Mouse (Mus musculus) urinary bladder, postnatal 10 days (tissue): ENCODE results near the gene Otub1.

Experiments
- DNase-seq: peaks from one replicate; pipeline ENCODE4 v3.0.0; 2022; ENCODE audit warnings: low spot score

Otub1 gene

DNA sequence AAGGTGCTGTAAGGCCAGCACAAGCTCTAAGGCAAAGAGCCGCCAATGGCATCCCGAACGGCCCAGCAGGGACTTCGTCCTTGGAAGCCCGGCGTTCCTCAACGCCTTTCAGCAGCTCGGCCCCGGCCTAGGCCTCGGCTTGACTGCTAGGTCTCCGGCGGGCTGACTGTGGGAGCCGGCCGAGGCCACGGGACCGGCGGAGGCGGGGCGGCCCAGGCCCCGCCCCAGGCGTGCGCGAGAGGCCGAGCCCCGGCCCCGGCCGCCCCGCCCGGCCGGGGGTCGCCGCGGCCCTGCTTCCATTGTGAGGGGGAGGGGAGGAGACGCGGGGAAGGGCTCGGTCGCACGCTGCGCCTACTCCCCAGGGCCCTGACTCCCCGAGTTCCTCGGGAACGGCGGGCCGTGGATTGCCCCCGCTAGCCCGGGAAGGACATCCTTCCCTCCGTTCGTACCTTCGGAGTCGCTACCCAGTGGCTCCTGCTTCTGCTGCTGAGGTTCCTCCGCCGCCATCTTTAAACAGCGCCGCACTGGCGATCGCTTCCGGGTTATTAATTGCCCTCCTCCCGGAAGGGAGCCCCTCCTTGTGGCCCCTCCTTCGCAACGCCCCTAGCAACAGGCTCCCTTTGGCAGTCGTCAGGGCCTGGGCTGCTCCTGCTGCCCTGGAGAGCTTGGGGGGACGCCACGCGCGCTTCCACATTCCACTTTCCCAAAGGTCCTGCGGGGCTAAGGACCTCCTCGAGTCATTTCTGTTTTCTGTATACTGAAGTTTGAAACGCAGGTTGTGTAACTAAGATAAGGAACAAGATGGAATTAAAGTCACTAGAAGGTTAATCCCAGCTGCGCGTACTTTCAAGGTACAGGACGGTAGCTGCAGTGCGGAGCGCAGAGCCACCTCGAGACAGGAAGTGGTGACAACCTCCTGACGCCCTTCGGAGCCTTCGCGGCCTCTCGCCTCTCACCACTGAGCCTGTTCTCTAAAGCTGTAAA lies at the start of gene Otub1:
TSS of gene Otub1 (minus strand) at position 564 of the 984 bp plus-strand sequence.
- peak; percentile 81 for DNase-seq

- no peak for DNase-seq
Observed at GRCm38 (mm10) chr19:7246021-7246420, 39.9 kb upstream of the Otub1 start.

- peak; percentile 77 for DNase-seq
Observed at GRCm38 (mm10) chr19:7240782-7241690, 34.9 kb upstream of the Otub1 start, which contains the start of gene Naa40. Gene Naa40, minus strand, starts transcription at chr19:7241183.

DNA sequence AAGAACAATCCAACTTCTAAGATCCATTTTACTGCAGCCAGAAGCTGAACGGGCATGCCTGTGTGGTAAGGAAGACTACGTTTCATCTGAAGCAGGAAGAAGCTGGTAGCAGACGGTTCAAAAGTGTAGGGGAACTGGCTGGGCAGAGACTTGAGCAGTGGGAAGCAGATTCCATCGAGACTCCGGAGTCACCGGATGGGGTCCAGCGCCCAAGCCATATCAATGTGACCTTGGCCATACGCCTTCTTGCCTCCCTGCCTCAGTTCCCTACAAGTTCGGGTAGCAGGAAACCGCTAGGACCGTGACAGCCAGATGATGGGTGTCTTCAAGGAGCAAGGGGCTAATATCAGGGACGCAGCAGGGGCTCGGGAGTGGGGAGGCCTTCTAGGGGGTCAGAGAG lies 34.2 kb upstream of the Otub1 start:
- DNase-seq: no peak

DNA sequence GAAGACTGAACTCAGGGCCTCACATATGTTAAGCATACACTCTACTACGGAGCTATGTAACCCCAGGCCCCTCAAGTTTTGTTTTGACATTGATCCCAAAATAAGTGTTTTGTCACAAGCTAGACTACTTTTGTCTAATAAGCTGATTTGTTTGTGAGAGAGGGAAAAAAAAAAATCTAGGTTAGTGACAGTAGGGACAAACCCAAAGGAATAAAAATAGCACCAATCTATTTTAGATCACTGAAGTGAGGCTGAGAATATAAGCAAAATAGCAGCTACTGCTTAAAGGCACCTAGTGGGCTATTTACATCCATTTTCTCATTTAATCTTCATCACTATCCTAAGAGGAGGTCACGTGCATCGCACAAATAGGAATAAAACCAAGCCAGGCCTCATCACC lies 33.5 kb upstream of the Otub1 start:
- no peak for DNase-seq

DNA sequence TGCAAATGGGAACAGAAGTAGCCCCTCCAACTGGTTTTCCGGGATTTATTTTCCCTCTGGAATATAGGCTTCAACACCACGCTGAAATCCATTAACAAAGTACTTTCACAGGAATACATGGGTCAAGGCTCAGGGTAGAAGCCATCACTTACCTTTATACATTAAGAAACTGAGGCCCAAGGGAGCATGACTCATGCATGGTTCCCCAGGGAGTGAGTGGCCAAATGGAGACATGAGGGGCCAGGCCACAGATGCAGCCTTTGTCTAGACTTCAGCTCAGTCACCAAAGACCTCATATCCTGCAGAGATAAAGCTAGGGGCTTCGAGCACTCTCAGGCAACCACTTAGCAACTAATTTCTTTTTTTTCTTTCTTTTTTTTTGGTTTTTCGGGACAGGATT lies 30.6 kb upstream of the Otub1 start:
- no peak for DNase-seq

DNA sequence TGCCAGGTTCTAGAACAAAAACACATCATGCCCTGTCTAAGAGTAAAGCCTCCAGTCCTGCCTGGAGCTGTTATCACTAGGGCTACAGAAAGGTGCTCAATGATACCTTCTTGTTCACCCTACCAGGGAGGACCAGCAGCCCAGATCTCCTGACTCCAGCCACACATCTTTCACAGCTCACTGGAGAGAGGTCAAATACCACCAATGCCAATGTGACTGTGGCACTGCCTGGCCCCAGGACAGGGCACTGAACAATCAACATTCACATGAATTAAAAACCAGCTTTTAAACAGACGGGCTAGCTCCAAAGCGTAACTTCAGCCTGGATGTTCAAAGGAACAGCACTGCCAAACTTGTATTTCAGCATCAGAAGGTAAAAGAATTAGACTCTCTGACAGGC lies 29.9 kb upstream of the Otub1 start:
- no peak for DNase-seq

- no peak for DNase-seq
Observed at GRCm38 (mm10) chr19:7235461-7235860, 29.3 kb upstream of the Otub1 start.

DNA sequence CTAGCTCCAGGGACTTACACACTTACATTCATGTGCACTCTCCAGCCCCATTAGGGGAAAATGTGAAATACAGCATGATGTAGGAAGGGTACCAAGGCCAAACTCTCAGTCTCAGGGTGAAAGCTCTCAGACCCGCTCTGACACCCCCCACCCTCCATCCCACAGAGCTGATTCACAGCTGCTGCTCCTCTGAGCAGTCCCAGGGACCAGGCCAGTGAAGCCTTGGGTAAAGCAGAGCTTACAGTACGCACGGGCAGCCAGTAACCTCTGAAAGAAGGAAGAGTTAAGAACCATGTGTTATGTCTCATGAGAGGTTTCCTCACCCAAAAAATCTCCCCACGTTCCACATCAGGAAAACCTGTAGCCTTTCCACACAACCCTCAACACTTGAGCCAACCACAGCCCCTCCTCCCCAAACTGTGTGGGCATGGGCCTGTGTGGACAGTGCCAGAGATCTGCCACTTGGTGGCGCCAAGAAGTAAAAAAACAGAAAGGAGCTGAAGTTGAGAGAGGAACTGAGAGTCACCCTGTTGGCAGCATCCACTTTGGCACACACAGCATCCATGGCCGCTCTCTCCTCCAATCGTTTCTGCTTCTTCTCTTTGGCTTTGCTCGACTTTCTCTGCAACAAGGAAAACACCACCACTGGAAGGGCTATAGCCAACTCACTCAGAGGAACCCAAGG lies 28.6 kb upstream of the Otub1 start:
- DNase-seq: peak; percentile 39

DNA sequence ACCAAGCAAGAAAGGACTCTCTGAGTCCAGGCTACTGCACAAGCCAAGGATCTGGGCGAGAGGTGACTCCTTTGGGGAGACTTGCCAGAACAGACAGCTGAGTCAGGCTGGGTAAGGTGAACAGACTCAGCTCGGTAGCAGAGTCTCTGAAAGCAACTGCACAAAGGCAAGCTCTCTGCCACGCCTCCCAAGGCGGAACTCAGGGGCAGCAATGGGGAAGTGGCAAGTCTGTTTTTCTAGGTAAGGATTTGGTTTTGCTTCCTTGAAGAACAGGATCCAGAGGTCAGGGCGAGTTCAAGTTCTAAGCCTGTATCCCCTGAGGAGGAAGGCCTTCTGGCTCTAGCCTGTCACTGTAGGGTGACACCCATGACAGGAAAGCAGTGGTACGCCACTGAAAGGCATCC lies 20.4 kb upstream of the Otub1 start:
- DNase-seq: no peak

GRCm38 (mm10) chr19:7225096-7225690 lies 19.1 kb upstream of the Otub1 start:
- DNase-seq: no peak

DNA sequence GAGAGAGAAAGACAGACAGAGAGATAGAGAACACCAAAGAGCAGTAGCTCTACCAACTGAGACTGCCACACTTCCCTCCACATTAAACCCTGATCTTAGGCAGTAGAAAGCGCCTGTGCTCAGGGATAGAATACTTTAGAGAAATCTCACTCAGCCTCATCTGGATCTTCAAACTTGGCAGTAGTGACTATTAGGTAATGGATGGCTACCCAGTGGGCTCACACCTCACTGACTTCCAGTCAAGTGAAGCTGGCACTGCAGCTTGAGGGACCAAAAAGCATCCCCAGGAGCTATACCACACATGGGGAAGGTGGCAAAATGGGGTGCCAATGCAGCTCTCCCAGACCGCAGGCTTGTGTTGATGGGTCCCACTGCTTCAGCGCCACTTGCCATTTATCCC lies 18.1 kb upstream of the Otub1 start:
- DNase-seq: no peak

- DNase-seq: no peak
Observed at GRCm38 (mm10) chr19:7223488-7223887, 17.4 kb upstream of the Otub1 start.

- DNase-seq: no peak
Observed at GRCm38 (mm10) chr19:7222196-7222595, 16.1 kb upstream of the Otub1 start.

GRCm38 (mm10) chr19:7218753-7219152 lies 12.6 kb upstream of the Otub1 start:
- no peak for DNase-seq

GRCm38 (mm10) chr19:7217926-7218267 lies 11.8 kb upstream of the Otub1 start:
- DNase-seq: no peak

- DNase-seq: peak; percentile 88
Observed at GRCm38 (mm10) chr19:7217162-7217925, 11.2 kb upstream of the Otub1 start, which contains the start of gene Cox8a. Gene Cox8a, minus strand, starts transcription at chr19:7217616.

- DNase-seq: no peak
Observed at GRCm38 (mm10) chr19:7214484-7214883, 8.4 kb upstream of the Otub1 start.

GRCm38 (mm10) chr19:7213010-7213409 lies 6.9 kb upstream of the Otub1 start:
- no peak for DNase-seq

- DNase-seq: no peak
Observed at GRCm38 (mm10) chr19:7212216-7212615, 6.1 kb upstream of the Otub1 start.
